Mouse (Mus musculus) forebrain, embryonic 13.5 days (tissue): Measurements from ENCODE around the gene Copa. TPM values are rescaled to one million over a fixed set of nuclear protein-coding genes. Genes with fewer than 3 reads are reported as not detected.

Experiments
- ATAC-seq: fragments of 200-750 bp; cut with Nextera tagmentation; 2 replicates; pipeline ENCODE4 v1.8.0; 2017
- H3K27ac ChIP-seq: fragments of 300-500 bp; sonication (generic); 2 replicates; pipeline ENCODE4 v1.5.1; 2015; ENCODE audit warnings: inconsistent platforms, mild to moderate bottlenecking, moderate library complexity
- H3K27me3 ChIP-seq: fragments of 300-500 bp; sonication (generic); 2 replicates; pipeline ENCODE4 v1.6.1; 2015; ENCODE audit warnings: mild to moderate bottlenecking, inconsistent platforms
- H3K36me3 ChIP-seq: fragments of 300-500 bp; sonication (generic); 2 replicates; pipeline ENCODE4 v1.6.1; 2015; ENCODE audit warnings: mild to moderate bottlenecking, inconsistent platforms; ENCODE audit not compliant: poor library complexity, severe bottlenecking
- H3K4me1 ChIP-seq: fragments of 300-500 bp; sonication (generic); 2 replicates; pipeline ENCODE4 v1.6.1; 2015; ENCODE audit warnings: inconsistent platforms
- H3K4me2 ChIP-seq: fragments of 300-500 bp; sonication (generic); 2 replicates; pipeline ENCODE4 v1.6.1; 2015; ENCODE audit warnings: inconsistent platforms, mild to moderate bottlenecking, moderate library complexity
- H3K4me3 ChIP-seq: fragments of 300-500 bp; sonication (generic); 2 replicates; pipeline ENCODE4 v1.5.1; 2015; ENCODE audit warnings: mild to moderate bottlenecking, inconsistent platforms
- H3K9ac ChIP-seq: fragments of 300-500 bp; sonication (generic); 2 replicates; pipeline ENCODE4 v1.6.1; 2015; ENCODE audit warnings: mild to moderate bottlenecking, inconsistent platforms
- H3K9me3 ChIP-seq: fragments of 300-500 bp; sonication (generic); replicated peaks from 2 replicates; pipeline ENCODE4 v1.6.1; 2016; ENCODE audit warnings: inconsistent platforms
- WGBS: fragments of 180-500 bp; shearing (Covaris S2); methylation state at CpG from one replicate; pipeline ENCODE4 v1.1.7; 2015; 5-methylcytosine and 5-hydroxymethylcytosine counted together
- polyA plus RNA-seq: library from polyadenylated mRNA; unstranded; fragments of >200 nt; fragmentation: Nextera tagmentation; extraction: Ambion mirVana; gene quantifications from 2 replicates; pipeline ENCODE4 v1.2.1, GENCODE M21; 2015

The Copa gene
- polyA plus RNA-seq, 1 experiment from 2014 or later, result 174 TPM

DNA sequence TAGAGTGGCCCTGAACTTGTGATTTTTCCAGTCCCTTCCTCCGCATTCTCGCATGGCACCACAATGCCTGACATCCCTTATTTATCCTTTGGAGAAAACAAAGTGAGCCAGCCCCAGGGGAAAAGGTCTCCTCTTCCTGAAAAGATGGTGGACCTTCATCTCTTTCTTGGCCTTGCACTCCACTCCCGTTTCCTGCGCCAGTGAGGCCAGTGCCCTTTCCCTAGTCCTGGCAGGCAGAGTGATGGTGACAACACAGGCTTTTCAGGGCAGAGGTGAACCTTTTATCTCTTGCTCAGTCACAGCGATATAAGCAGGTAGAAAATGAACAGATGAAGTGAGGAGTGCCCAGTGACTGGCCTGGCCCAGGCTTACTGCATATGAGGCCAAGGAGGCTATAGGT is 45.2 kb downstream of the Copa start:
- H3K9me3 ChIP-seq, result no peaks in the 10 kb centered on the region
- H3K4me2 ChIP-seq, result peak overlapping the region; percentile 79
- ATAC-seq, result no peak
- peaks cover 16% of the 10 kb centered on the region for H3K4me1 ChIP-seq
- H3K4me3 ChIP-seq, result peak overlapping the region; percentile 87
- H3K9ac ChIP-seq, result peak overlapping the region; percentile 87
- H3K36me3 ChIP-seq, result peaks cover 54% of the 10 kb centered on the region
- WGBS, result 52% methylated on average over 5 of the region's 5 CpGs
- no peaks in the 10 kb centered on the region for H3K27me3 ChIP-seq
- no peak overlapping the region for H3K27ac ChIP-seq

DNA sequence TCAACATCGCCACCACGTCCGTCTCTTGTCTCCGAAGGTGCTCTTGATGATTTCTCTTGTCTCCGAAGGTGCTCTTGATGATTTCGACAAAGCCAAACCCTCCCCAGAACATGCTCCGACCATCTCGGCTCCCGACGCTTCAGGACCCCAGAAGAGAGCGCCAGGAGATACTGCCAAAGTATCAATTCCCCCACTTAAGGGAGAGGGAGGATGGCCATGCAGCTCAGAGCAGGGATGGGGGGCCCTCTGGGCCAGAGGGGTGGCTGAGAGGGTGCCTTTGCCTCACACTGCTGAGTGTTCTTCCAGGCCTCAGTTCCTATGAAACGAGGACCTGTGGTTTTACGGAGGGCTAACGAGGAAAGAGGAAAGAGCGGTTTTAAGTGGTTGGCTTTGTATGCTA is 46.2 kb downstream of the Copa start:
- Histone ChIP-seq H3K27me3 (no peaks in the 10 kb centered on the region), H3K9ac (no peak overlapping the region), H3K9me3 (no peaks in the 10 kb centered on the region), H3K4me2 (no peak overlapping the region), H3K36me3 (peaks cover 53% of the 10 kb centered on the region), H3K27ac (no peak overlapping the region), H3K4me1 (peaks cover 16% of the 10 kb centered on the region), H3K4me3 (no peak overlapping the region)
- WGBS, result 89% methylated on average over 15 of the region's 15 CpGs
- no peak for ATAC-seq

DNA sequence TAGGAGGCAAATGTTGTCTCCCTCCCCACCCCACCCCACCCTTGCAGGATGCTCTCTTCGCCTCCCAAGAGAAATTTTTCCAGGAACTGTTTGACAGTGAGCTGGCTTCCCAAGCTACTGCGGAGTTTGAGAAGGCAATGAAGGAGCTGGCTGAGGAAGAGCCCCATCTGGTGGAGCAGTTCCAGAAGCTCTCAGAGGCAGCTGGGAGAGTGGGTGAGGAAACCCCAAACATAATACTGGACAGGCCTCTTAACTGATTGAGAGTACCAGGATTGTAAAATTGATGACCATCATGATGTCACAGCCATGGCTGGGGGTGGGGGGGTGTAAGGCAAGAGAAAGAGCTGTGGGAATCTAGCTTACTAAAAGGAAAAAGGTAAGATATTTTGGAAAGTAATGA is 46.8 kb downstream of the Copa start:
- no peaks in the 10 kb centered on the region for H3K27me3 ChIP-seq
- no peak overlapping the region for H3K4me3 ChIP-seq
- peaks cover 16% of the 10 kb centered on the region for H3K4me1 ChIP-seq
- no peak overlapping the region for H3K4me2 ChIP-seq
- 74% methylated on average over 2 of the region's 2 CpGs for WGBS
- H3K9ac ChIP-seq, result no peak overlapping the region
- H3K9me3 ChIP-seq, result no peaks in the 10 kb centered on the region
- H3K27ac ChIP-seq, result no peak overlapping the region
- peaks cover 56% of the 10 kb centered on the region for H3K36me3 ChIP-seq
- no peak for ATAC-seq

DNA sequence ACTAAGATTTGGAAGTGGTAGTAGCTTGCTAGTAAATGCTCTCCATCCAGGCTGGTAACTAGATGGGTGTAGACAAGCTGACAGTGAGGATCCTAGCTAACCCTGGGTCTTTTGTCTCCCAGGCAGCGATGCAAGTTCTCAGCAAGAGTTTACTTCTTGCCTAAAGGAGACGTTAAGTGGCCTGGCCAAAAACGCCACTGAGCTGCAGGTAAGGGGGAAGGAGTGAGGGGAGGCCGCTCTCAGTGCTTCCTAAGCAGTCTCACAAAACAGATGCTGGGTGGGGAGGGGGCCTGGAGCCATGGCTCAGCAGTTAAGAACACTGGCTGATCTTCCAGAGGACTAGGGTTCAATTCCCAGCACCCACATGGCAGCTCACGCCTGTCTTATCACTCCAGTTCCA is 47.5 kb downstream of the Copa start:
- Histone ChIP-seq H3K4me3 (no peak overlapping the region), H3K36me3 (peaks cover 62% of the 10 kb centered on the region), H3K4me1 (peaks cover 16% of the 10 kb centered on the region), H3K27me3 (no peaks in the 10 kb centered on the region), H3K9ac (no peak overlapping the region), H3K9me3 (no peaks in the 10 kb centered on the region), H3K27ac (no peak overlapping the region), H3K4me2 (no peak overlapping the region)
- ATAC-seq, result no peak
- WGBS, result 95% methylated on average over 5 of the region's 5 CpGs

DNA sequence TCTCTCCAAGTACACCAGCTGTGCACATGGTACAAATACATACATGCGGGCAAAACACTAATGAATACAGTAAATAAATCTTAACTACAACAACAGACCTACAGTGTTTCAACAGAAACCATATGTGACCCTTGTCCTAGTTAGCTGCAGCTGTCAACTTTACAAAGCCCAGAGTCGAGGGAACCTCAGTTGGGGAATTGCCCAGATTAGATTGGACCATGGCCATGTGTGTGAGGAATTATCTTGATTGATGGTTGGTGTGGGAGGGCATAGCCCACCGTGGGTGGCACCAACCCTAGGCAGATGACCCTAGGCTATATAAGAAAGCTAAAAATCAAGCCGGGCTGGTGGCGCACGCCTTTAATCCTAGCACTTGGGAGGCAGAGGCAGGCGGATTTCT is 50.0 kb downstream of the Copa start:
- Histone ChIP-seq H3K4me3 (no peak overlapping the region), H3K4me1 (peaks cover 8% of the 10 kb centered on the region), H3K9me3 (no peaks in the 10 kb centered on the region), H3K4me2 (no peak overlapping the region), H3K27ac (no peak overlapping the region), H3K27me3 (no peaks in the 10 kb centered on the region), H3K36me3 (peaks cover 78% of the 10 kb centered on the region), H3K9ac (no peak overlapping the region)
- ATAC-seq, result peak; percentile 13; the same call in 1 of the 2 replicates
- 88% methylated on average over 7 of the region's 7 CpGs for WGBS

DNA sequence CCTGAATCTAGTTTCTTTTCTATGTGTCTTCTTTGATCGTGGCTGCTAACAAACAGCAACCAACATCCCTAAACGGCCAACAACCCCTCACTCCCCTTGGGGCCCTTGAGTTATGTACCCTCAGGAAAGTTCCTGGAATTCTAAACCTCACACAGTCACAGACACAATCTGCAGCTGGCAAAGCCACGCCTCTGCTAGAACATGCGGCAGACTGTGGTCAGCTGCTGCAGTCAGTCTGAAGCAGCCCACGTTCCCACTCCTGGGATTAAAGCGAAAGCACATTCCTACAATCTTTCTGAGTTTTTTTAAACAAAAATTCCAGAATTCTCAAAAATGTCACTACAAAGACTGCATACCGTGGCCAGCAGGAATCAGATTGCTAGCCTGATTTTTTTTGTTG is 51.2 kb downstream of the Copa start:
- ATAC-seq, result no peak
- no peak overlapping the region for H3K9ac ChIP-seq
- H3K4me1 ChIP-seq, result no peaks in the 10 kb centered on the region; the same call in 1 of the 2 replicates
- H3K9me3 ChIP-seq, result no peaks in the 10 kb centered on the region
- H3K36me3 ChIP-seq, result peaks cover 76% of the 10 kb centered on the region
- no peak overlapping the region for H3K4me2 ChIP-seq
- H3K27me3 ChIP-seq, result no peaks in the 10 kb centered on the region
- H3K27ac ChIP-seq, result no peak overlapping the region
- H3K4me3 ChIP-seq, result no peak overlapping the region
- WGBS, result 90% methylated on average over 7 of the region's 7 CpGs

DNA sequence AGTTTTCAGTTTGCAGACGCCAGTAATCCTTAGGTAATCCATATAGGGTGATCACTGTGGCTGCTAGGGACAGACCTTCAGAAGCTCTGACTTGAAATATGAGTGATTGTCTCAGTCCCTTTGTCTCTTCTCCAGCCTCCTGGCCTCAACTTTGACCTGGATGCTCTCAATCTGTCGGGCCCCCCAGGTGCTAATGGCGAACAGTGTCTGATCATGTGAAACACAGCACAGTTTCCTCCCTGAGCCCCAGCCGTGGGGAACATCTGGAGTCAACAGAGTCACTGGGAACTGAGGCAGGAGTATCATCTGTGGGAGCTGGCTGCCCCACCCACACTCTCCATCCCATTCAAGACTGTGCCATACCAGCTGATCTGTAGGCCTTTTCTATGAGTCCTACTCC is 51.7 kb downstream of the Copa start:
- no peak overlapping the region for H3K27ac ChIP-seq
- H3K4me3 ChIP-seq, result no peak overlapping the region
- 93% methylated on average over 4 of the region's 4 CpGs for WGBS
- no peak for ATAC-seq
- no peaks in the 10 kb centered on the region for H3K27me3 ChIP-seq
- no peaks in the 10 kb centered on the region for H3K9me3 ChIP-seq
- H3K9ac ChIP-seq, result no peak overlapping the region
- peaks cover 70% of the 10 kb centered on the region for H3K36me3 ChIP-seq
- H3K4me1 ChIP-seq, result no peaks in the 10 kb centered on the region
- no peak overlapping the region for H3K4me2 ChIP-seq

DNA sequence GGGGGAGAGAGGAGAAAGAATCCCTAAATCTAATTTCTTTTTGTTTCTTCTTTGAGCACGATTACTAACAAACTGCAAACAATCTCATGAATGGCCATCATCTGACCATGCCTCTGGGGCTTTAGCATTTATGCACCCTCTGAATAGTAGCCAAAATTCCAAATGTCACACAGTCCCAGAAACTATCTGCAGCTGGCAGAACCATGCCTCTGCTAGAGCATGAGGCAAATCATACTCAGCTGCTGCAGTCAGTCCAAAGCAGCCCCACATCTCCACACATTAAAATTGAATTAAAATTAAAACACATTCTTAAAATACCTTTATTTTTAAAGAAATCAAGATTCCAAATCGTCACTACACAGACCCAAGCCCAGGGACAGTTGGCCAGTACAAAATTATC is 57.8 kb downstream of the Copa start:
- no peak overlapping the region for H3K9ac ChIP-seq
- no peak for ATAC-seq
- no peak overlapping the region for H3K4me2 ChIP-seq
- WGBS, result 80% methylated on average over 2 of the region's 2 CpGs
- no peaks in the 10 kb centered on the region for H3K4me1 ChIP-seq
- H3K27me3 ChIP-seq, result no peaks in the 10 kb centered on the region
- no peak overlapping the region for H3K4me3 ChIP-seq
- H3K9me3 ChIP-seq, result no peaks in the 10 kb centered on the region
- H3K36me3 ChIP-seq, result peaks cover 12% of the 10 kb centered on the region
- H3K27ac ChIP-seq, result no peak overlapping the region

DNA sequence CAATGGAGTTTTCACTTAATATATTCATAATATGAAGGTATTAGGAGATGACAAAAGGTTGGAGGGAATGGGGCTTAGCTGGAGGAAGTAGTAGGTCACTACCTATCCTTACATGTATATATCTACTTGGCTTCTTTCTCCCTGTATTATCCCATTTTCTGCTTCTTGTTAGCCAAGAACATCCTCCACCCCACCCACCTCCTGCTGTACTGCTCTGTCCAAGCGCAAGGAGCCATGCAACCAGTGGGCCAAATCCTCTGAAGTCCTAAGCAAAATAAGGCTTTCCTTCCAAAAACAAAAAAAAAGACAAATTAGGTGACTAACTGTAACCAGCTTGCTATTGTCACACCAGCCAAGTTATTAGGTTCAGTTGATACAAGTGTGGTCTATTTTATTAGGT is 58.5 kb downstream of the Copa start:
- ATAC-seq, result no peak
- WGBS, result 100% methylated on average over 1 of the region's 1 CpGs
- H3K4me2 ChIP-seq, result no peak overlapping the region
- no peak overlapping the region for H3K4me3 ChIP-seq
- no peaks in the 10 kb centered on the region for H3K27me3 ChIP-seq
- no peak overlapping the region for H3K9ac ChIP-seq
- H3K27ac ChIP-seq, result no peak overlapping the region
- H3K36me3 ChIP-seq, result peaks cover 7% of the 10 kb centered on the region
- no peaks in the 10 kb centered on the region for H3K9me3 ChIP-seq
- no peaks in the 10 kb centered on the region for H3K4me1 ChIP-seq

DNA sequence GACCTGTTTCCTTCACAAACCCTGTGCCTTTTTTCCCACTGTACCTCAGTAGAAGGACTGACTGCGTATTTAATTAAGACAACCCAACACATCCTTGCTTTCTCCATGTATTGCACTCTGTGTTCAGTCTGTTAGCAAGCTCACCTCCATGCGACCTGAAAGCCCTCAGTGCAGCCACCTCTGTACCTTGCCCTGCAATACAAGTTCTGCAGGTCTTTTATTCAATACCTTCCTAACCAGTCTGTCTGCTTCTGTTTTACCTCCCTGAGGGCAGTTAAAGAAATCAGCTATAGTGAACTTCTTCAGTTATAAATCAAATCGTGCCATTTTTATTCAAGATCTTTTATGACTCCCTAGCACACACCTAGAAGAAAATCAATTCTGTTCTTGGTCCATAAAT is 59.2 kb downstream of the Copa start:
- WGBS, result 75% methylated on average over 3 of the region's 3 CpGs
- ATAC-seq, result no peak
- Histone ChIP-seq H3K9me3 (no peaks in the 10 kb centered on the region), H3K27ac (no peak overlapping the region), H3K9ac (no peak overlapping the region), H3K27me3 (no peaks in the 10 kb centered on the region), H3K4me1 (no peaks in the 10 kb centered on the region), H3K4me3 (no peak overlapping the region), H3K4me2 (no peak overlapping the region), H3K36me3 (no peaks in the 10 kb centered on the region)

DNA sequence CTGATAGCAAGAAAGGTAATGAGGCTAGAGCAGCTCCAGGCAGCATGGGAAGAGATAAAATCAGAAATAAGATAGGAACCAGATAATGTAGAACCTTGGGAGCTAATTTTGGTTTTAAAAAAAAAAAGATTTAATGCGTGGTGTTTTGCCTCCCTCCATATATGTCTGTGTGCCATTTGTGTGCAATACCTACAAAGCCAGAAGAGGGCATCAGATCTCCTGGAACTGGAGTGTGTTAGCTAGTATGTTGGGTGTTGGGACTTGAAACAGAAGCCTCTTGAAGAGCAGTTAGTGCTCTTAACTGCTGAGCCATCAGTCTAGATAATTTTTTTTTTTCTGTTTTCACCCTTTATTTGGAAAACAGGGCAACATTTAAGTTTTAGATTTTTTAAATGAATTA is 61.2 kb downstream of the Copa start:
- no peaks in the 10 kb centered on the region for H3K36me3 ChIP-seq
- WGBS, result 14% methylated on average over 1 of the region's 1 CpGs
- no peak overlapping the region for H3K27ac ChIP-seq
- H3K4me1 ChIP-seq, result peaks cover 6% of the 10 kb centered on the region; the same call in 1 of the 2 replicates
- no peak overlapping the region for H3K4me2 ChIP-seq
- H3K9ac ChIP-seq, result no peak overlapping the region
- no peaks in the 10 kb centered on the region for H3K9me3 ChIP-seq
- no peak overlapping the region for H3K4me3 ChIP-seq
- no peaks in the 10 kb centered on the region for H3K27me3 ChIP-seq
- ATAC-seq, result no peak

DNA sequence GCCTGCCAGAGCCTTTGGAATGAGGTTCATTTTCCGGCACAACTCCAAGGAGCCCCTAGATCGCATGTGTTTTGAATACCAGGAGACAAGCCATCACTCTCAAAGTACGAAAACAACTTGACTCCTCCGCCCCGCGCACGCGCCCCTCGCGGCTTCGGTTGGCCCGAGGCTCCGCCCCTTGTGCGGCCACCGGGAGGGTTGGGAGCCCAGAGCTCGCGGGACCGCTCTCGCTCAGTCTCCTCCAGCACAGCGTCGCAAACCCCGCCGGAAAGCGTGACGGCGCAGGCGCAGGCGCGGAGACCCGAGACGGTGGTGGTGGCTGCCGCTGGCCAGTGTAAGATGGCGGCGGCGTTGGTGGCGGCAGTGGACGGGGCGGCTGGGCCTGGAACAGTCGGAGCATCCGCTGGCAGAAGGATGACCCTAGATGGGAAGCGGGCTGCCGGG is 65.5 kb downstream of the Copa start, which contains the start of gene Dcaf8:
Dcaf8 (plus strand) TSS at position 250 of the 444 bp plus-strand sequence.
- ATAC-seq, result peak; percentile 99

DNA sequence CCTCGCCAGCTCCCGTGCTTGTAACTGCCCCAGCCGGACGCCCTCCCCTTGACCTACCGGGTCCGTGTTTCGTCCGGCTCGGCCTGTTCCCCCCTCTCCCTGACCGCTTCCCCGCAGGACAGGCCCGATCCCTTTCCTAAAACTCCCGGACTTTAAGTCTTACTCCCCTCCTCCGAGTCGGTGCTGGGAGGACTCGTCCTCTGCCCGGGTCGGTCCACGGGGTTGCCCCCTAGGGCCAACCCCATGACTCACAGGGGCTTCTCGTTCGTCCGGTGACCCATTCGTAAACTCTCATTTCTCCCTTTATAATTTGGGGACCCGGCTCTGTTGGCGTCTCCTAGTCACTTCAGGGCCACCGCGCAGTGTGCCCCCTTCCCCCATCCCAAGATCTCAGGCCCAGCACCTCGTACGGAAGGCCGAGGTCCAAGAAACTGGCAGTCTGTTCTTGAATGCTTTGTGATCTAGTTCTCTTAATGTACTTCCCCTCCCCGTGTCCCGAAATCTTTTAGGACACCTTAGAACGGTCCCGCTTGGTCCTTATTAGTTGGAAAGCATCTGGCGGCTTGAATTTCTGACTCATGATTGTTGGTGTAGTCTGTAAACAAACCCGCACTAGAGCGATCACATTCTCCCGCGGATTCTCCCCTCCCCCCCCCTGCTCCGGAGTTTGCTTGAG is 66.1 kb downstream of the Copa start:
- under 1% methylated on average over 40 of the region's 40 CpGs for WGBS
- ATAC-seq, result peak; percentile 6
- Histone ChIP-seq H3K4me3 (peak overlapping the region; percentile 93), H3K36me3 (peaks cover 34% of the 10 kb centered on the region), H3K4me2 (peak overlapping the region; percentile 77), H3K4me1 (peaks cover 32% of the 10 kb centered on the region), H3K27me3 (no peaks in the 10 kb centered on the region), H3K9ac (peak overlapping the region; percentile 99), H3K27ac (peak overlapping the region; percentile 90), H3K9me3 (no peaks in the 10 kb centered on the region)

More for the DNA sequence above, 65.5 kb downstream of the Copa start, which contains the start of gene Dcaf8:
- no peaks in the 10 kb centered on the region for H3K9me3 ChIP-seq
- peak within 1 kb of the TSS; percentile 90 for H3K27ac ChIP-seq
- peaks cover 32% of the 10 kb centered on the region for H3K4me1 ChIP-seq
- H3K36me3 ChIP-seq, result peaks cover 29% of the 10 kb centered on the region
- WGBS, result under 1% methylated on average over 42 of the region's 42 CpGs
- H3K4me3 ChIP-seq, result peak within 1 kb of the TSS; percentile 93
- H3K27me3 ChIP-seq, result no peaks in the 10 kb centered on the region
- peak within 1 kb of the TSS; percentile 77 for H3K4me2 ChIP-seq
- peak within 1 kb of the TSS; percentile 99 for H3K9ac ChIP-seq
